Comparison of ENCODE assay signal across 12 mouse cellular contexts in genomic region chr15:87369836-87370235, GRCm38 (mm10).
"Had no signal": no experiment of that assay in that cellular context is flagged by ENCODE, and none has a peak within 500 bp of the region (broad histone marks: within the 10 kb centered on the region; RNA-seq: fewer than 3 reads in every experiment).

No protein-coding gene starts in this region.

- DNase-seq: left cerebral cortex, postnatal 4 days; liver; liver, embryonic 13.5 days; liver, postnatal 0 days; lung, adult 18-20 months; lung, adult 2 months; lung, embryonic 14.5 days; lung, postnatal 10 days; lung, postnatal 14 days; lung, postnatal 36 days; lung, postnatal 4 days; midbrain, embryonic 14.5 days had no signal
